Mouse (Mus musculus): ENCODE data around the gene Htr7. TPM values are rescaled to one million over a fixed set of nuclear protein-coding genes. Genes with fewer than 3 reads are reported as not detected.

Htr7 gene
- polyA plus RNA-seq, 1 experiment from 2014 or later = not detected

- H3K4me1 ChIP-seq (ENCODE audit: control insufficient read depth in 2 of 2, insufficient read depth in 2 of 2, low read length in 2 of 2) = no peaks in the 10 kb centered on the region
- WGBS = 59% methylated on average over 17 of the region's 17 CpGs
- no peaks in the 10 kb centered on the region for H3K27me3 ChIP-seq (ENCODE audit: control insufficient read depth, insufficient read depth, low read length)
- no peak overlapping the region for H3K27ac ChIP-seq (replicated peaks in 1 of 2; ENCODE audit: control insufficient read depth in 1 of 2, insufficient read depth in 1 of 2, low read depth in 2 of 2, low read length in 2 of 2)
- no peak overlapping the region for H3K4me2 ChIP-seq (ENCODE audit: low read length)
- H3K4me3 ChIP-seq (ENCODE audit: control insufficient read depth in 1 of 2, insufficient read depth in 1 of 2, low read depth in 1 of 2, low read length in 2 of 2) = no peak overlapping the region
- no peak overlapping the region for H3K9ac ChIP-seq (ENCODE audit: low read length)
- no peak for ATAC-seq (ENCODE audit: insufficient number of reproducible peaks, insufficient read depth, low FRiP score, low read depth)
- no peaks in the 10 kb centered on the region for H3K36me3 ChIP-seq (ENCODE audit: control insufficient read depth, insufficient read depth, low read length)
- no peaks in the 10 kb centered on the region for H3K9me3 ChIP-seq (ENCODE audit: control insufficient read depth, low read length)
Observed at GRCm38 (mm10) chr19:36002476-36003445, 54.5 kb downstream of the Htr7 start.

GRCm38 (mm10) chr19:36001512-36001911 lies 55.8 kb downstream of the Htr7 start:
- Histone ChIP-seq H3K9ac (ENCODE audit: low read length) (no peak overlapping the region), H3K4me2 (ENCODE audit: low read length) (no peak overlapping the region)
- 37% methylated on average over 1 of the region's 1 CpGs for WGBS

GRCm38 (mm10) chr19:36000955-36001354 lies 56.4 kb downstream of the Htr7 start:
- Histone ChIP-seq H3K36me3 (ENCODE audit: control insufficient read depth, insufficient read depth, low read length) (no peaks in the 10 kb centered on the region), H3K4me1 (ENCODE audit: control insufficient read depth in 2 of 2, insufficient read depth in 2 of 2, low read length in 2 of 2) (no peaks in the 10 kb centered on the region), H3K9ac (ENCODE audit: low read length) (no peak overlapping the region), H3K4me3 (ENCODE audit: control insufficient read depth in 1 of 2, insufficient read depth in 1 of 2, low read depth in 1 of 2, low read length in 2 of 2) (no peak overlapping the region), H3K4me2 (ENCODE audit: low read length) (no peak overlapping the region), H3K27ac (replicated peaks in 1 of 2; ENCODE audit: control insufficient read depth in 1 of 2, insufficient read depth in 1 of 2, low read depth in 2 of 2, low read length in 2 of 2) (no peak overlapping the region), H3K9me3 (ENCODE audit: control insufficient read depth, low read length) (no peaks in the 10 kb centered on the region), H3K27me3 (ENCODE audit: control insufficient read depth, insufficient read depth, low read length) (no peaks in the 10 kb centered on the region)
- ATAC-seq (ENCODE audit: insufficient number of reproducible peaks, insufficient read depth, low FRiP score, low read depth) = no peak
- 82% methylated on average over 6 of the region's 6 CpGs for WGBS

More at GRCm38 (mm10) chr19:36001512-36001911, 55.8 kb downstream of the Htr7 start:
- Histone ChIP-seq H3K9me3 (ENCODE audit: control insufficient read depth, low read length) (no peaks in the 10 kb centered on the region), H3K36me3 (ENCODE audit: control insufficient read depth, insufficient read depth, low read length) (no peaks in the 10 kb centered on the region), H3K4me1 (ENCODE audit: control insufficient read depth in 2 of 2, insufficient read depth in 2 of 2, low read length in 2 of 2) (no peaks in the 10 kb centered on the region), H3K27me3 (ENCODE audit: control insufficient read depth, insufficient read depth, low read length) (no peaks in the 10 kb centered on the region), H3K27ac (replicated peaks in 1 of 2; ENCODE audit: control insufficient read depth in 1 of 2, insufficient read depth in 1 of 2, low read depth in 2 of 2, low read length in 2 of 2) (no peak overlapping the region), H3K4me3 (ENCODE audit: control insufficient read depth in 1 of 2, insufficient read depth in 1 of 2, low read depth in 1 of 2, low read length in 2 of 2) (no peak overlapping the region)
- no peak for ATAC-seq (ENCODE audit: insufficient number of reproducible peaks, insufficient read depth, low FRiP score, low read depth)

GRCm38 (mm10) chr19:35997384-35997783 lies 59.9 kb downstream of the Htr7 start:
- 61% methylated on average over 3 of the region's 3 CpGs for WGBS

GRCm38 (mm10) chr19:35987461-35987860 lies 69.8 kb downstream of the Htr7 start:
- Histone ChIP-seq H3K9ac (ENCODE audit: low read length) (no peak overlapping the region), H3K4me3 (ENCODE audit: control insufficient read depth in 1 of 2, insufficient read depth in 1 of 2, low read depth in 1 of 2, low read length in 2 of 2) (no peak overlapping the region), H3K36me3 (ENCODE audit: control insufficient read depth, insufficient read depth, low read length) (no peaks in the 10 kb centered on the region), H3K27me3 (ENCODE audit: control insufficient read depth, insufficient read depth, low read length) (no peaks in the 10 kb centered on the region), H3K4me1 (ENCODE audit: control insufficient read depth in 2 of 2, insufficient read depth in 2 of 2, low read length in 2 of 2) (no peaks in the 10 kb centered on the region), H3K4me2 (ENCODE audit: low read length) (no peak overlapping the region), H3K27ac (replicated peaks in 1 of 2; ENCODE audit: control insufficient read depth in 1 of 2, insufficient read depth in 1 of 2, low read depth in 2 of 2, low read length in 2 of 2) (no peak overlapping the region), H3K9me3 (ENCODE audit: control insufficient read depth, low read length) (no peaks in the 10 kb centered on the region)
- WGBS = 82% methylated on average over 1 of the region's 1 CpGs
- ATAC-seq (ENCODE audit: insufficient number of reproducible peaks, insufficient read depth, low FRiP score, low read depth) = no peak

More at GRCm38 (mm10) chr19:35997384-35997783, 59.9 kb downstream of the Htr7 start:
- H3K36me3 ChIP-seq (ENCODE audit: control insufficient read depth, insufficient read depth, low read length) = no peaks in the 10 kb centered on the region
- H3K9ac ChIP-seq (ENCODE audit: low read length) = no peak overlapping the region
- no peak for ATAC-seq (ENCODE audit: insufficient number of reproducible peaks, insufficient read depth, low FRiP score, low read depth)
- H3K27me3 ChIP-seq (ENCODE audit: control insufficient read depth, insufficient read depth, low read length) = no peaks in the 10 kb centered on the region
- no peak overlapping the region for H3K4me3 ChIP-seq (ENCODE audit: control insufficient read depth in 1 of 2, insufficient read depth in 1 of 2, low read depth in 1 of 2, low read length in 2 of 2)
- H3K27ac ChIP-seq (replicated peaks in 1 of 2; ENCODE audit: control insufficient read depth in 1 of 2, insufficient read depth in 1 of 2, low read depth in 2 of 2, low read length in 2 of 2) = no peak overlapping the region
- H3K4me1 ChIP-seq (ENCODE audit: control insufficient read depth in 2 of 2, insufficient read depth in 2 of 2, low read length in 2 of 2) = no peaks in the 10 kb centered on the region
- no peaks in the 10 kb centered on the region for H3K9me3 ChIP-seq (ENCODE audit: control insufficient read depth, low read length)
- no peak overlapping the region for H3K4me2 ChIP-seq (ENCODE audit: low read length)

GRCm38 (mm10) chr19:35974681-35975080 lies 82.6 kb downstream of the Htr7 start:
- no peak overlapping the region for H3K9ac ChIP-seq (ENCODE audit: low read length)
- H3K4me2 ChIP-seq (ENCODE audit: low read length) = no peak overlapping the region
- no peaks in the 10 kb centered on the region for H3K4me1 ChIP-seq (ENCODE audit: control insufficient read depth in 2 of 2, insufficient read depth in 2 of 2, low read length in 2 of 2)
- no peaks in the 10 kb centered on the region for H3K36me3 ChIP-seq (ENCODE audit: control insufficient read depth, insufficient read depth, low read length)
- no peaks in the 10 kb centered on the region for H3K9me3 ChIP-seq (ENCODE audit: control insufficient read depth, low read length)
- no peaks in the 10 kb centered on the region for H3K27me3 ChIP-seq (ENCODE audit: control insufficient read depth, insufficient read depth, low read length)
- ATAC-seq (ENCODE audit: insufficient number of reproducible peaks, insufficient read depth, low FRiP score, low read depth) = no peak
- no peak overlapping the region for H3K4me3 ChIP-seq (ENCODE audit: control insufficient read depth in 1 of 2, insufficient read depth in 1 of 2, low read depth in 1 of 2, low read length in 2 of 2)
- H3K27ac ChIP-seq (replicated peaks in 1 of 2; ENCODE audit: control insufficient read depth in 1 of 2, insufficient read depth in 1 of 2, low read depth in 2 of 2, low read length in 2 of 2) = no peak overlapping the region

- Histone ChIP-seq H3K4me3 (ENCODE audit: control insufficient read depth in 1 of 2, insufficient read depth in 1 of 2, low read depth in 1 of 2, low read length in 2 of 2) (no peak overlapping the region), H3K27ac (replicated peaks in 1 of 2; ENCODE audit: control insufficient read depth in 1 of 2, insufficient read depth in 1 of 2, low read depth in 2 of 2, low read length in 2 of 2) (no peak overlapping the region), H3K9ac (ENCODE audit: low read length) (no peak overlapping the region), H3K9me3 (ENCODE audit: control insufficient read depth, low read length) (no peaks in the 10 kb centered on the region), H3K4me1 (ENCODE audit: control insufficient read depth in 2 of 2, insufficient read depth in 2 of 2, low read length in 2 of 2) (no peaks in the 10 kb centered on the region), H3K27me3 (ENCODE audit: control insufficient read depth, insufficient read depth, low read length) (no peaks in the 10 kb centered on the region), H3K36me3 (ENCODE audit: control insufficient read depth, insufficient read depth, low read length) (no peaks in the 10 kb centered on the region), H3K4me2 (ENCODE audit: low read length) (no peak overlapping the region)
- WGBS = 72% methylated on average over 5 of the region's 5 CpGs
- ATAC-seq (ENCODE audit: insufficient number of reproducible peaks, insufficient read depth, low FRiP score, low read depth) = no peak
Observed at GRCm38 (mm10) chr19:35957656-35958055, 99.7 kb downstream of the Htr7 start.
